Mouse (Mus musculus) megakaryocyte, embryonic 14.5 days (primary cell): ENCODE data around the gene Isyna1.

Experiments used
- FLI1 ChIP-seq: IDR thresholded peaks from 2 replicates; pipeline ENCODE4 v1.6.1; 2012; ENCODE audit warnings: low read length, inconsistent platforms, mixed read lengths
- GATA1 ChIP-seq: IDR thresholded peaks from 3 replicates; pipeline ENCODE4 v1.6.1; 2012; ENCODE audit warnings: mixed read lengths, low read length, inconsistent platforms, borderline replicate concordance

DNA sequence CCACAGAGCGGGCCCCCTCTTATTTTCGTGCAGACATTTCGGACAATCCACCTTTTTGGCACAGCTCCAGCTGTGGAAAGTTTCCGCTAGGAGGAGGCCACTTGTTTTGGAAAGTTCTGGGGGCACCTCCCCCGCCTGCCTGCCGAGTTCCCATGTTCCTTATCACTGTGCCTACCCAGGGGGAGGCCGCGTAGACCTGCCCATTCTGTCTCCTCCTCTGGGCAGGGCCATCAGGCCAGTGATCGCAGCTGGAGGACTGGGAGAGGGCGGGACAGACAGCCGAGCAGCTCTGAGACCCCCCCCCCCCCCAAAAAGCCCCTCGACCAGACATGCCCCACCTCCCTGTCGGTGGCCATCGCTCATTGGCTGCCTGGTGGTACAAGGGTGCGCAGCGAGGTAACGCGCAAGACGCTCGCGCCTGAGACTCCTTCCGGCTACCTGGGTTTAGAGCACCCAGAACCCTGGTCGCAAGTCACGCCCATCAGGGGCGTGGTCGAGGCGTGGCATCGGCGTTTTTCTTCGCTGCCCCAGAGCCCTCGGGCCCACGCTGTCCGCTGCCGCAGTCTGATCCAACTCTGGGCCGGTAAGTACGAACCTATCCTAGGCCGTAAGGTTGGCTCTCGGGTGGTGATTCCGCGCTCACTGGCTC, at the start of gene Isyna1:
- TF ChIP-seq FLI1: no peak
- TF ChIP-seq GATA1: no peak
